Mouse (Mus musculus) MEL (cell line): Measurements from ENCODE around the gene Vav2. TPM values are rescaled to one million over a fixed set of nuclear protein-coding genes. Genes with fewer than 3 reads are reported as not detected.

Source experiments
- DNase-seq: peaks from one replicate; pipeline ENCODE4 v3.0.0; 2011; ENCODE audit warnings: low read depth, low spot score
- H3K27ac ChIP-seq: 2 replicates; pipeline ENCODE4 v1.5.1; 2012; ENCODE audit warnings: low read depth, mild to moderate bottlenecking, control low read depth, low read length, moderate library complexity; ENCODE audit not compliant: control insufficient read depth
- H3K27me3 ChIP-seq, 2 experiments: fragments of 150-350 bp in 1 of 2; sonication (generic) in 1 of 2; 2 replicates each; pipeline ENCODE4 v1.6.1; 2012; ENCODE audit warnings: low read length in 2 of 2, mild to moderate bottlenecking in 2 of 2, improper control_type of control experiment in 1 of 2, moderate library complexity in 1 of 2; ENCODE audit not compliant: insufficient read depth in 2 of 2, control insufficient read depth in 1 of 2
- H3K36me3 ChIP-seq, 2 experiments: 2 replicates each; pipeline ENCODE4 v1.6.1; 2012 to 2014; ENCODE audit warnings: low read length in 2 of 2, improper control_type of control experiment in 1 of 2, inconsistent platforms in 1 of 2, mild to moderate bottlenecking in 1 of 2; ENCODE audit not compliant: insufficient read depth in 2 of 2, control insufficient read depth in 1 of 2
- H3K4me1 ChIP-seq, 2 experiments: fragments of 150-350 bp in 1 of 2; sonication (generic) in 1 of 2; 2 replicates each; pipeline ENCODE4 v1.6.1; 2012; ENCODE audit warnings: low read length in 2 of 2, improper control_type of control experiment in 1 of 2, mild to moderate bottlenecking in 1 of 2; ENCODE audit not compliant: insufficient read depth in 2 of 2, control insufficient read depth in 1 of 2
- H3K4me3 ChIP-seq, 2 experiments: fragments of 150-350 bp in 1 of 2; sonication (generic) in 1 of 2; 2 replicates each; pipeline ENCODE4 v1.5.1; 2012; ENCODE audit warnings: low read depth in 2 of 2, low read length in 2 of 2, mild to moderate bottlenecking in 2 of 2, moderate library complexity in 2 of 2, control low read depth in 1 of 2, improper control_type of control experiment in 1 of 2; ENCODE audit not compliant: control insufficient read depth in 1 of 2, insufficient read depth in 1 of 2
- H3K79me2 ChIP-seq: 2 replicates; pipeline ENCODE4 v1.6.1; 2012; ENCODE audit warnings: mild to moderate bottlenecking, low read length, moderate library complexity; ENCODE audit not compliant: control insufficient read depth, poor library complexity, insufficient read depth
- H3K9ac ChIP-seq: 2 replicates; pipeline ENCODE4 v1.6.1; 2012; ENCODE audit warnings: low read depth, mild to moderate bottlenecking, control low read depth, low read length, moderate library complexity; ENCODE audit not compliant: control insufficient read depth, poor library complexity, severe bottlenecking
- H3K9me3 ChIP-seq: fragments of 150-350 bp; sonication (generic); replicated peaks from 2 replicates; pipeline ENCODE4 v1.6.1; 2012; ENCODE audit warnings: mild to moderate bottlenecking, low read length, improper control_type of control experiment, moderate library complexity; ENCODE audit not compliant: insufficient read depth
- BHLHE40 ChIP-seq: IDR thresholded peaks from 2 replicates; pipeline ENCODE4 v1.6.1; 2012; ENCODE audit warnings: low read depth, mild to moderate bottlenecking, inconsistent platforms, low read length, improper control_type of control experiment, borderline replicate concordance
- CTCF ChIP-seq, 3 experiments: IDR thresholded peaks in 2 of 3; conservative IDR thresholded peaks in 1 of 3; 2 replicates each; pipeline ENCODE4 v1.5.1; 2011 to 2012; ENCODE audit warnings: low read length in 3 of 3, low read depth in 2 of 3, mild to moderate bottlenecking in 2 of 3, improper control_type of control experiment in 1 of 3, inconsistent platforms in 1 of 3, mixed read lengths in 1 of 3, moderate library complexity in 1 of 3; ENCODE audit not compliant: control insufficient read depth in 1 of 3, insufficient read depth in 1 of 3, poor library complexity in 1 of 3, severe bottlenecking in 1 of 3
- E2F4 ChIP-seq: IDR thresholded peaks from 2 replicates; pipeline ENCODE4 v1.6.1; 2011; ENCODE audit warnings: low read depth, low read length, improper control_type of control experiment, borderline replicate concordance
- ELF1 ChIP-seq: IDR thresholded peaks from 2 replicates; pipeline ENCODE4 v1.6.1; 2014; ENCODE audit warnings: low read depth, mild to moderate bottlenecking, inconsistent platforms, low read length, improper control_type of control experiment, moderate library complexity
- EP300 ChIP-seq, 2 experiments: IDR thresholded peaks; 2 replicates each; pipeline ENCODE4 v1.6.1; 2011; ENCODE audit warnings: improper control_type of control experiment in 2 of 2, low read length in 2 of 2, low read depth in 1 of 2, mild to moderate bottlenecking in 1 of 2
- ETS1 ChIP-seq: IDR thresholded peaks from 2 replicates; pipeline ENCODE4 v1.6.1; 2012; ENCODE audit warnings: low read depth, mild to moderate bottlenecking, inconsistent platforms, low read length, improper control_type of control experiment, moderate library complexity
- HCFC1 ChIP-seq: IDR thresholded peaks from 2 replicates; pipeline ENCODE4 v1.6.1; 2012; ENCODE audit warnings: low read depth, mild to moderate bottlenecking, inconsistent platforms, low read length, improper control_type of control experiment, moderate library complexity
- JUND ChIP-seq: IDR thresholded peaks from 2 replicates; pipeline ENCODE4 v1.6.1; 2011; ENCODE audit warnings: low read depth, mild to moderate bottlenecking, improper control_type of control experiment, low read length
- MAX ChIP-seq: IDR thresholded peaks from 2 replicates; pipeline ENCODE4 v1.6.1; 2011; ENCODE audit warnings: low read length, improper control_type of control experiment
- MEF2A ChIP-seq: IDR thresholded peaks from 2 replicates; pipeline ENCODE4 v1.6.1; 2014; ENCODE audit warnings: low read depth, mild to moderate bottlenecking, inconsistent platforms, low read length, improper control_type of control experiment; ENCODE audit not compliant: poor library complexity, insufficient replicate concordance, severe bottlenecking; ENCODE audit errors: extremely low read depth
- MXI1 ChIP-seq: IDR thresholded peaks from 2 replicates; pipeline ENCODE4 v1.6.1; 2011; ENCODE audit warnings: mild to moderate bottlenecking, low read depth, low read length, improper control_type of control experiment
- MYB ChIP-seq: IDR thresholded peaks from 2 replicates; pipeline ENCODE4 v1.6.1; 2011; ENCODE audit warnings: mild to moderate bottlenecking, low read depth, low read length, improper control_type of control experiment
- NELFE ChIP-seq: IDR thresholded peaks from 2 replicates; pipeline ENCODE4 v1.6.1; 2011; ENCODE audit warnings: low read depth, low read length, improper control_type of control experiment
- NRF1 ChIP-seq: IDR thresholded peaks from 2 replicates; pipeline ENCODE4 v1.6.1; 2014; ENCODE audit warnings: low read depth, mild to moderate bottlenecking, inconsistent platforms, low read length, improper control_type of control experiment, moderate library complexity; ENCODE audit not compliant: poor library complexity, insufficient read depth, severe bottlenecking
- RAD21 ChIP-seq: IDR thresholded peaks from 2 replicates; pipeline ENCODE4 v1.6.1; 2011; ENCODE audit warnings: mild to moderate bottlenecking, low read depth, low read length, improper control_type of control experiment
- RCOR1 ChIP-seq: IDR thresholded peaks from 2 replicates; pipeline ENCODE4 v1.6.1; 2012; ENCODE audit warnings: low read depth, mild to moderate bottlenecking, inconsistent platforms, low read length, improper control_type of control experiment
- SIN3A ChIP-seq: IDR thresholded peaks from 2 replicates; pipeline ENCODE4 v1.6.1; 2012; ENCODE audit warnings: low read length, improper control_type of control experiment, inconsistent platforms
- SMC3 ChIP-seq: IDR thresholded peaks from 2 replicates; pipeline ENCODE4 v1.6.1; 2011; ENCODE audit warnings: low read depth, low read length, improper control_type of control experiment
- TCF12 ChIP-seq: IDR thresholded peaks from 2 replicates; pipeline ENCODE4 v1.6.1; 2014; ENCODE audit warnings: low read depth, mild to moderate bottlenecking, inconsistent platforms, low read length, improper control_type of control experiment, moderate library complexity
- USF2 ChIP-seq, 2 experiments: IDR thresholded peaks; 2 replicates each; pipeline ENCODE4 v1.6.1; 2011 to 2012; ENCODE audit warnings: improper control_type of control experiment in 2 of 2, low read length in 2 of 2, borderline replicate concordance in 1 of 2, inconsistent platforms in 1 of 2, low read depth in 1 of 2, mild to moderate bottlenecking in 1 of 2; ENCODE audit not compliant: insufficient read depth in 1 of 2
- ZKSCAN1 ChIP-seq: IDR thresholded peaks from 2 replicates; pipeline ENCODE4 v1.6.1; 2012; ENCODE audit warnings: low read depth, mild to moderate bottlenecking, inconsistent platforms, low read length, improper control_type of control experiment, moderate library complexity
- ZMIZ1 ChIP-seq: IDR thresholded peaks from 2 replicates; pipeline ENCODE4 v1.6.1; 2012; ENCODE audit warnings: low read depth, mild to moderate bottlenecking, inconsistent platforms, low read length, improper control_type of control experiment, moderate library complexity
- ZNF384 ChIP-seq: IDR thresholded peaks from 2 replicates; pipeline ENCODE4 v1.6.1; 2012; ENCODE audit warnings: low read depth, mild to moderate bottlenecking, inconsistent platforms, low read length, improper control_type of control experiment
- polyA plus RNA-seq, 2 experiments: library from polyadenylated mRNA; stranded (reverse) in 1 of 2; unstranded in 1 of 2; fragments of >175 nt in 1 of 2; fragments of >200 nt in 1 of 2; gene quantifications; 2 replicates each; pipeline versions ENCODE4 v1.2.1 to v1.2.4; 2012; ENCODE audit warnings: low replicate concordance in 2 of 2, low read depth in 1 of 2; ENCODE audit not compliant: insufficient read length in 2 of 2, insufficient read depth in 1 of 2, missing spikeins in 1 of 2
- total RNA-seq: library from RNA; depleted of rRNA; stranded (reverse); fragments of 300-350 nt; gene quantifications from 2 replicates; pipeline ENCODE4 v1.2.3, GENCODE M21; 2012

Vav2 gene
- total and polyA plus RNA-seq, 3 experiments, result 8.8 to 15.9 TPM; not detected in 1

DNA sequence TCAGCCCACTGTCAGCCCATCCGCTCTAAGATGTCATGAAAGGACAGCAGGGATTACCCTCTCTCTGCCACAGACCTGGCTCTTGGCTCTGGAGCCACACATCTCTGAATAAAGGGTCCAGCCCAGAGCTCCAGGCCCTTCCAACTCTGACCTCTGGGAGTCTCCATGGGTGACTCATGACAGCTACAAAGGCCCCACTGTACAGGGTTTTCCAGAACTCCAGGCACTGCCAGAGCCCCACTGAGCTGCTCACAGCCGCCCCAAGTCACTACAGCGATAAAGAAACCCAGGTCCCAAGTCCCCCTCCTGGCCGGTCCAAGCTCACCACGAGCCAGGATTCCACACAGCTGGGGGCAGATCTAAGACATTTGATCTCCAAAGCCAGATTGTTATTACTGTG, 34.6 kb downstream of the Vav2 start:
- Histone ChIP-seq H3K9me3 (no peaks in the 10 kb centered on the region), H3K4me1 (peaks cover 3 to 21% of the 10 kb centered on the region in 2 experiments), H3K27me3 (no peaks in the 10 kb centered on the region), H3K9ac (no peak overlapping the region), H3K4me3 (no peak overlapping the region), H3K27ac (no peak overlapping the region), H3K79me2 (no peaks in the 10 kb centered on the region; the same call in 1 of the 2 replicates), H3K36me3 (peaks cover 0 to 2% of the 10 kb centered on the region in 2 experiments; a peak in 2 of 4 replicates)
- TF ChIP-seq ZNF384 (no peak), HCFC1 (no peak), ELF1 (no peak)
- DNase-seq, result no peak

DNA sequence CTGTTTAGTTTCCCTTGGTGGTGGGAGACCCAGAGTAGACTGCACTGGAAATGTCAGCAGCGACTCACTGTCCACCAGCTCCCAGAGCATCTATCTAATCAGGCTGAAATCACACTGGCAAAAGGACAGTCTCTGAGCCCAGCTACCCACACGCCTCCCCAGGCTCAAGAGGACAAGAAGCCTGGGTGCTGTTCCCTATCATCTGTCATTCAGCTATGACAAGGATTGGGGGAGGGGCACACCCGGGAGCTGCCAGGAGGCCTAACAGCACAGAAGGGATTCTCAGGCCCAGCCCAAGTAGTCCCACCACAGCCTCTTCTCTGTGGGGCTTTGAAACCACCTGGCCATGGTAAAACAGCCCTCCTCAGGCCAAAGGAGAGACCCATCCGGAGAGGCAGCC, 36.1 kb downstream of the Vav2 start:
- Histone ChIP-seq H3K9me3 (no peaks in the 10 kb centered on the region), H3K79me2 (no peaks in the 10 kb centered on the region; the same call in 1 of the 2 replicates), H3K27me3 (no peaks in the 10 kb centered on the region), H3K27ac (no peak overlapping the region), H3K4me3 (no peak overlapping the region), H3K9ac (no peak overlapping the region), H3K36me3 (peaks cover 0 to 2% of the 10 kb centered on the region in 2 experiments; a peak in 2 of 4 replicates), H3K4me1 (peaks cover 3 to 21% of the 10 kb centered on the region in 2 experiments)
- TF ChIP-seq MXI1 (no peak), ZKSCAN1 (no peak), CTCF (IDR thresholded peaks at IDR 0.05 in 2 of 3, conservative IDR thresholded peaks at IDR 0.05 in 1 of 3; ENCODE audit: control insufficient read depth in 1 of 3, insufficient read depth in 1 of 3, low read depth in 2 of 3, low read length in 3 of 3, poor library complexity in 1 of 3, severe bottlenecking in 1 of 3) (no peak), E2F4 (no peak), MYB (no peak), SIN3A (no peak), USF2 (IDR thresholded peaks at IDR 0.05; ENCODE audit: borderline replicate concordance in 1 of 2, insufficient read depth in 1 of 2, low read depth in 1 of 2, low read length in 2 of 2) (no peak), RAD21 (no peak), MEF2A (no peak)
- peak; percentile 26 for DNase-seq

GRCm38 (mm10) chr2:27390325-27390724, 36.5 kb downstream of the Vav2 start:
- Histone ChIP-seq H3K9ac (no peak overlapping the region), H3K27me3 (no peaks in the 10 kb centered on the region)
- no peak for TF ChIP-seq TCF12
- no peak for TF ChIP-seq MAX
- no peak for TF ChIP-seq BHLHE40
- TF ChIP-seq NELFE, result no peak
- TF ChIP-seq EP300 (IDR thresholded peaks at IDR 0.05; ENCODE audit: low read depth in 1 of 2, low read length in 2 of 2), result no peak
- no peak for TF ChIP-seq CTCF (IDR thresholded peaks at IDR 0.05 in 2 of 3, conservative IDR thresholded peaks at IDR 0.05 in 1 of 3; ENCODE audit: control insufficient read depth in 1 of 3, insufficient read depth in 1 of 3, low read depth in 2 of 3, low read length in 3 of 3, poor library complexity in 1 of 3, severe bottlenecking in 1 of 3)
- TF ChIP-seq ZMIZ1, result no peak
- TF ChIP-seq JUND, result no peak
- no peak for TF ChIP-seq RCOR1
- no peak for TF ChIP-seq ZNF384
- no peak for TF ChIP-seq MYB
- TF ChIP-seq SMC3, result no peak
- TF ChIP-seq NRF1, result no peak
- no peak for TF ChIP-seq ELF1
- no peak for TF ChIP-seq ETS1
- TF ChIP-seq, all 39 proteins: peak for 0
- Histone ChIP-seq H3K4me1 (peaks cover 3 to 21% of the 10 kb centered on the region in 2 experiments), H3K27ac (no peak overlapping the region), H3K4me3 (no peak overlapping the region), H3K9me3 (no peaks in the 10 kb centered on the region), H3K36me3 (peaks cover 0 to 2% of the 10 kb centered on the region in 2 experiments; a peak in 2 of 4 replicates), H3K79me2 (no peaks in the 10 kb centered on the region; the same call in 1 of the 2 replicates)
- DNase-seq, result no peak
